Mouse (Mus musculus): ENCODE measurements around the gene Glra1. TPM values are rescaled to one million over a fixed set of nuclear protein-coding genes. Genes with fewer than 3 reads are reported as not detected.

The Glra1 gene
- total RNA-seq, 4 experiments from 2014 or later = 1.9 to 3.5 (median 2.1) TPM

Small RNA genes lying within 50 kb of the gene (microRNA-seq; reads per million reads assigned to microRNA genes)
- 0 reads per million in 2 experiments for gene Mir7652

Other genes with a start within 250 kb of the Glra1 start
- gene Sparc, start 185.0 kb downstream of the Glra1 start, total RNA-seq (2022) = 100 to 1,000 TPM; 217 to 328 (median 260) TPM
- gene Atox1, start 147.0 kb downstream of the Glra1 start, total RNA-seq (2022) = 100 to 1,000 TPM in 3 of 4 experiments, 10 to 100 TPM in 1; 98.2 to 107 (median 104) TPM
- gene G3bp1, start 138.5 kb downstream of the Glra1 start, total RNA-seq (2022) = 10 to 100 TPM; 31.9 to 33.7 (median 32.1) TPM

All from left cerebral cortex, adult 8-10 months (tissue).